Mouse (Mus musculus) C2C12 (cell line): Measurements from ENCODE around the gene Spata18.

Experiments used
- CEBPB ChIP-seq: IDR thresholded peaks from one replicate; pipeline ENCODE4 v1.6.1; 2011; ENCODE audit warnings: low read depth, mild to moderate bottlenecking, control low read depth, moderate library complexity
- CTCF ChIP-seq: IDR thresholded peaks from one replicate; pipeline ENCODE4 v1.5.1; 2011; ENCODE audit not compliant: control insufficient read depth, insufficient read depth, insufficient read length
- MAX ChIP-seq: IDR thresholded peaks from one replicate; pipeline ENCODE4 v1.6.1; 2011; ENCODE audit warnings: mild to moderate bottlenecking, control low read depth
- MYOG ChIP-seq: IDR thresholded peaks from one replicate; pipeline ENCODE4 v1.6.1; 2011; ENCODE audit not compliant: control insufficient read depth, insufficient read length; ENCODE audit errors: extremely low read depth

GRCm38 (mm10) chr5:73728651-73729050 lies 77.5 kb downstream of the Spata18 start:
- TF ChIP-seq CTCF (no peak), CEBPB (no peak), MYOG (no peak), MAX (no peak)
